Mouse (Mus musculus): Measurements from ENCODE around the gene Arpc4.

Arpc4 gene

GRCm38 (mm10) chr6:113364518-113365135 lies 13.3 kb upstream of the Arpc4 start:
- no peak for DNase-seq (ENCODE audit: low spot score in 2 of 2)

DNA sequence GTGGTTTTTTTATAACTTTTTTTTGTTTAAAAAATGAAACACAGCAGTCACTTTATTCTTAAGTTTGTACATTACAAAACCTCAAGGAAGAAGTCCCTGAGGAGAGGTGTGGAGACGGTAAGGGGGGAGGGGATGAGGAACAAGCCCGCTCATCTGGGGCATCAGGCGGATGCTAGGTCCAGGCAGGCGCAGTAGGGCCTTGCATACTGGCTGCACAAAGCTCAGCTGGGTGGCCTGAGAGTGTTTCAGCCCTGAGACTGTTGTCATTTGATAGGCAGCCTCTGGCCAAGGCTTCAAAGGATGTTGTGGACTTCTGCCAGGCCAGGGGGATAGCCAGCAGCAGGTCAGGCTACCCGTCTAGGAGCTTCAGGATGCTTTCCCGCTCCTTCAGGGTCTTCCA lies 11.3 kb upstream of the Arpc4 start:
- no peak for DNase-seq (ENCODE audit: low spot score in 2 of 2)

GRCm38 (mm10) chr6:113367574-113367973 lies 10.3 kb upstream of the Arpc4 start:
- no peak for DNase-seq (ENCODE audit: low spot score in 2 of 2)

GRCm38 (mm10) chr6:113368124-113368523 lies 9.8 kb upstream of the Arpc4 start:
- DNase-seq (ENCODE audit: low spot score in 2 of 2), result no peak

DNA sequence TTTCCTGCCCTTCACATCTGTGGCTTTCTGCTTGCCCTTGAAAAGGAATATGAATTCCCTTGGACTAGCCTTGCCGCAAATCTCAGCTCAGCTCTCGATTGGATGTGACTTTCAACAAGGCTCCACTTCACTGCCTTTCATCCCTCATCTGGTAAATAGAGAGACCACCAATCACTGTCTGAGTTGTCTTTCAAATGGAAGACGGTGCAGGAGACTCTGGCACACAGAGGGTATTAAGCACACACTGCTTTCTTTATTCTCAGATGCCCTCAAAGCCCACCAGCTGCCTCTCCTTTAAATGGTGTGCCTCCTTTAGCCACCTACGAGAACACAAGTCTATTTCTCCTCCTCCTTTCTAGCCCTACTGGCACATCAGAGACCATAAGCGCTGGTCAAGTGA lies 9.3 kb upstream of the Arpc4 start:
- no peak for DNase-seq (ENCODE audit: low spot score in 2 of 2)

GRCm38 (mm10) chr6:113370194-113370929 lies 7.6 kb upstream of the Arpc4 start:
- DNase-seq (ENCODE audit: low spot score in 2 of 2), result no peak

DNA sequence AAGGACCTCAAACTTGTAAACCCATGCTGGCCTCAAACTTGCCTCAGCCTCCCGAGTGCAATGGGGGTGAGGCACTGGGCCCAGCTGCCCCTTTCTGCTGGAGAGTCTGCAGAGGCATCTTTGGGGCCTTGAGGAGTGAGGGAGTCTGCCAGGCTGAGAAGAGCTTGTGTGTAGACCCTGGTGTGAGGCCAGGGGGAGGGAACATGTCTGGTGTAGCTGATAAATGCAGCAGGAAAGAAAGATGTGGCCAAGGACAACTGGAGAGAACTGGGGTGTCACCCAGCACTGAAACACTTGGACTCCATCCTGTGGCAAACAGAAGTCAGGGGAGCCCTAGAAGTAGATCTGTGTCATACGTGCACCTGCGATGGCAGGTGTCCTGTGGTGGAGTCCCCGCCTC lies 4.4 kb upstream of the Arpc4 start:
- no peak for DNase-seq (ENCODE audit: low spot score in 2 of 2)

DNA sequence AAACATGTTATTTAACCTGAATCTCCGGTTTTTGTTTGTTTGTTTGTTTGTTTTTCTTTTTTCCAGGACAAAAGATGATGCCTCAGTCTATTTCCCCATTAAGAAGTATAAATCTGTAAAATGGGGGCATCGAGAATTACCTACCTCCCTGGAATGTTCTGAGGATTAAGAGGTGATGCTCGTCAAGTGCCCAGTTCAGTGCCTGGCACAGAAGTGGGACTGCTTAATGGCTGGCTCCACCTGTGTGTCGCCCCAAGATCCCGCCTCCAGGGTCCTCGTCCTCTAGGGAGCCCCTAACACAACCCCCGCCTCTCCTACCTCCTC lies 781 bp upstream of the Arpc4 start:
- no peak for DNase-seq (ENCODE audit: low spot score in 2 of 2)

GRCm38 (mm10) chr6:113379246-113379645 lies 1.3 kb downstream of the Arpc4 start:
- DNase-seq (ENCODE audit: low spot score in 2 of 2), result no peak

- no peak for DNase-seq (ENCODE audit: low spot score in 2 of 2)
Observed at GRCm38 (mm10) chr6:113380480-113380879, 2.6 kb downstream of the Arpc4 start.

- no peak for DNase-seq (ENCODE audit: low spot score in 2 of 2)
Observed at GRCm38 (mm10) chr6:113384351-113384927, 6.5 kb downstream of the Arpc4 start.

GRCm38 (mm10) chr6:113385160-113385714 lies 7.3 kb downstream of the Arpc4 start:
- DNase-seq (ENCODE audit: low spot score in 2 of 2), result no peak

- DNase-seq (ENCODE audit: low spot score in 2 of 2), result no peak
Observed at GRCm38 (mm10) chr6:113386025-113386424, 8.1 kb downstream of the Arpc4 start.

DNA sequence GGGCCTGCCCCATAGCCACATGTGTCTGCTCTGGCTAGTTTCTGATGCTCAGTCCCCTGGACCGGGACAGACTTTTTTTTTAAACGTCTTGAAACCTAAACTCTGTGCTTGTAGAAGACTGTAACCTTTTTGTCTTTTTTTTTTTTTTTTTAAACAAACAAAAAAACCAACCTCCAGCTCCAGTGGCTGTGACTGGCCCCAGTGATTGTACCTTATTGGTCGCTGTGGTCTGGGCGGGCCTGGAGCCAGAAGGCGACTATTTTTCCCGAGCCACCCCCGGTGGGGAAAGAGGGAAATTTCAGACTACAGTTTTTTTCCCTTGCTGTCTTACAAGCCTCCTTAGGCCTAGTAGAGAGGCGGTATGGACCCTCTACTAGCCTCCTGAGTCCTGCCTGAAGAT lies 11.0 kb downstream of the Arpc4 start, which contains the start of gene Ttll3:
Gene Ttll3, plus strand, starts transcription at position 301 of the 400 bp plus-strand sequence.
- DNase-seq (ENCODE audit: low spot score in 2 of 2), result no peak

- DNase-seq (ENCODE audit: low spot score in 2 of 2), result no peak
Observed at GRCm38 (mm10) chr6:113390715-113391114, 12.8 kb downstream of the Arpc4 start.

- DNase-seq (ENCODE audit: low spot score in 2 of 2), result no peak
Observed at GRCm38 (mm10) chr6:113392015-113392386, 14.1 kb downstream of the Arpc4 start.

DNA sequence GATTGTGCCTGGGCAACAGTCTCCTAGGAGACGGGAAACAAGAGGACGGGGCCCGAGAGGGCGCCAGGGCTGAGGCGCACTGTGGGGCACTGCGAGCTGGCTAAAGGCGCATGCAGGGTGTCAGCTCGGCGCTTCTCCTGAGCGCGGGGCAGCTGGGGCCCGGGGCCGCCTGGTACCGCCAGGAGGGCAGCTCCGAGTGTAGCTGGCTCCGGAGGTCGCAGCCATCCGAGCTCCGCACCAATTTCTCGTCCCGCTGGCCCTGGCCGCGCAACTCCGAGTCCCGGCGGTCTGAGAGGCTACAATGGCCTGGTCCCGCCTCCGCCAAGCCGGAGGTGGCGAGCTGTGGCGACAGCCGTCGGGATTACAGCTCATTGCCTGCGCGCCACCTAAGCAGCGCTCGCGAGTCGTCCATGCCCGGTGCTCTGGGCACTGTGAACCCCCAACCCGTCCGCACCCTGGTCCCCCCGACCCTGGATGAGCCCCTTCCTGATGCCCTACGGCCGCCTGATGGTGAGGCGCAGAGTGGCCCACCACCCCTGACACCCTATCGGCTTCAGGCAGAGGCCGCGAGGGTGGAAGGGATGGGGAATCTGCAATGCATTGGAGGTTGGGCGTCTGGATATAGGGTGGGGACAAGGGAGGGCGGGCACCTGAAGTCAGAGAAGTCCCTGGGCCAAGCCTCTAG lies 14.6 kb downstream of the Arpc4 start:
- DNase-seq (ENCODE audit: low spot score in 2 of 2), result no peak

DNA sequence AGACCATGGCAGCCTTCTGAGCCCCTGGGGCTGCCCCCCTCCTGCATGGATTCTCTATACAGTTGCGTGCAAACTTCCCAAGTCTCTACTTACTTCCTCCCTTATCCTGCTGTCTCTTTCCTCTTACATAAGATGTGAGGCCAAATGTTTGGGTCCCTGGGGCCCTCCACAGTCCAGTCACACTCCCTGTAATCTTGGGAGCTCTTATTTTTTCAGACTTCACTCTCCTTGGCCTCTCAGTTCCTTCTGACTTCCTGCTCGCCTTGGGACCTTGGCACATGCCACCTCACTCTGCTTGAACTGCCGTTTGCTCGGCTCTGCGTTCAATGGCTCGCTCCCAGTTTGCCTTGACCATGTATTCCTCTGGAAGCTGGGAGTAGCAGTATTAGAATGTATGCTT lies 16.0 kb downstream of the Arpc4 start:
- DNase-seq (ENCODE audit: low spot score in 2 of 2), result no peak

GRCm38 (mm10) chr6:113394811-113395210 lies 16.9 kb downstream of the Arpc4 start:
- DNase-seq (ENCODE audit: low spot score in 2 of 2), result no peak

GRCm38 (mm10) chr6:113395501-113395900 lies 17.6 kb downstream of the Arpc4 start:
- no peak for DNase-seq (ENCODE audit: low spot score in 2 of 2)

DNA sequence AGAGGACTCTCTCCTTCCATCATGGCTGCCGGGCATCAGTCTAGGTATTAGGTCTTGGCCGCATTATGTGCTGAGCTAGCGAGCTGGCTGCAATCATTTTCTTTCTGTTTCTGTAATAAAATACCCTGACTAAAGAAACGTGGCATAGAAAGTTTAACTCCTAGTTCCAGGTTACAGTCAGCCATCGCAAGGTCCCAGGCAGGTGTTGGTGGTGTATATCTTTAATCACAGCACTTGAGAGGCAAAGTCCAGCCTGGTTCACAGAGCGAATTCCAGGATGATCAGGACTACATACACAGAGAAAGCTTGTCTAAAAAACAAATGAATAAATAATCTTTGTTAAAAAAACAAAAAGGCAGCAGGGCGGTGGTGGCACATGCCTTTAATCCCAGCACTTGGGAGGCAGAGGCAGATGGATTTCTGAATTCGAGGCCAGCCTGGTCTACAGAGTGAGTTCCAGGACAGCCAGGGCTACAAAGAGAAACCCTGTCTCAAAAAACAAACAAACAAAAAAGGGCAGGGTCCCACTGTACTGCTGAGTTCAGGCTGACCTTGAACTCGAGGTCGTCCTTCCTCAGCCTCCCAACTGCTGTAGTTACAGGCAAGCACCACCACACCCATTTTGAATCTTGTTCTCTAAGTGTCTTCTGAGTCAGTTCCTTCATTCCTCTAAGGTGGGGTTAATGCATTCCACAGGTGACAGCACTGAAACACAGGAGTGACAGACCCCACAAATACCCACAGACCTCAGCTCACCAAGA lies 18.5 kb downstream of the Arpc4 start:
- no peak for DNase-seq (ENCODE audit: low spot score in 2 of 2)

DNA sequence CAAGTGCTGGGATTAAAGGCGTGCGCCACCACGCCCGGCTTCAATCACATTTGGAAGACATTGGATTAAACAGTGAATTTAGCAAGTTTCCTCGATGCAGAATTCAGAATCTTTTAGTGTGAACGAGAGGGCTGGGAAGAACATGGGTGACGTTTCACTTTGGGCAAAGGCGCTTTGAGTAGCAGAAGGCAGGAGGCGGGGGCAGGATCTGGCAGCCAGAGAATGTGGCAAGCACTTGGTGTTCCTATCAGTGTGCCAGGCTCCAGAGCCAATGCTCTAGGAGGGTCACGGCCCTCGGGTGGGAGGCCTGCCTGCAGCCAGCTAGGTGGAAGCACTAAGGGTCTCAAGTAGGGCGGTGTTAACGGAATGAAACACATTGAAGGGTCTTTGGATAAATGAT lies 24.2 kb downstream of the Arpc4 start:
- DNase-seq (ENCODE audit: low spot score in 2 of 2), result no peak
